Mouse (Mus musculus) adrenal gland, postnatal 10 days (tissue): Measurements from ENCODE around the gene Cd40lg. TPM values are rescaled to one million over a fixed set of nuclear protein-coding genes. Genes with fewer than 3 reads are reported as not detected.

Experiments used
- DNase-seq: peaks from one replicate; pipeline ENCODE4 v3.0.0; 2021; ENCODE audit warnings: mixed read lengths
- long read RNA-seq, 2 experiments: library from polyadenylated mRNA; stranded (forward); transcript quantifications; one replicate each; pipeline ENCODE4 v2.0.0; 2021
- total RNA-seq, 2 experiments: library from RNA; stranded (reverse); gene quantifications; 2 replicates each; pipeline ENCODE4 v1.2.3; 2021

The Cd40lg gene
- total RNA-seq = under 1 TPM in 1 of 2 experiments, not detected in 1; 0.24 TPM
- long read RNA-seq, experiment 1 = 0 reads
- long read RNA-seq, experiment 2 = 0 reads

- no peak for DNase-seq
These were observed at the start of gene Cd40lg for GRCm38 (mm10) chrX:57211876-57212275. TSS of gene Cd40lg (plus strand) at chrX:57212143.

DNA sequence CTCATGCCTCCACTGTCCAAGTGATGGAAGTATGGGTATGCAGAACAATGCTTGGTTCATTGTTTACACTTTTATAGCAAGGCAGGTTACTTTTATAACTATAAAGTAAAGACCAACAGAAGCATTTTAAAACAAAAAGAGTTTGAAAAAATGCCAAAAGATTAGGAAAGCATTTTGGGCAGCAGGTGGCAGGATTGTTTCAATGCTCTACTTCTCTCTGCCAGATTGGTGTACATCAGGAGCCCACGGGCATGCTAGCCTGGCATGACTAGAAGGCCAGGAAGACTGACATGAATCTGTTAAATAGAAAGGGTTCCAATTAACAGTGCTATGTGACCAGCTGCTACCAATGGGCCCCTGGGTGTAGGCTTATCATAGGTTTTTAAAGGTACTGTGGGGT lies 45.4 kb upstream of the Cd40lg start:
- DNase-seq = peak; percentile 1

- no peak for DNase-seq
These were observed 40.7 kb upstream of the Cd40lg start for GRCm38 (mm10) chrX:57171269-57171668.

- DNase-seq = no peak
These were observed 34.6 kb upstream of the Cd40lg start for GRCm38 (mm10) chrX:57177225-57177779.

DNA sequence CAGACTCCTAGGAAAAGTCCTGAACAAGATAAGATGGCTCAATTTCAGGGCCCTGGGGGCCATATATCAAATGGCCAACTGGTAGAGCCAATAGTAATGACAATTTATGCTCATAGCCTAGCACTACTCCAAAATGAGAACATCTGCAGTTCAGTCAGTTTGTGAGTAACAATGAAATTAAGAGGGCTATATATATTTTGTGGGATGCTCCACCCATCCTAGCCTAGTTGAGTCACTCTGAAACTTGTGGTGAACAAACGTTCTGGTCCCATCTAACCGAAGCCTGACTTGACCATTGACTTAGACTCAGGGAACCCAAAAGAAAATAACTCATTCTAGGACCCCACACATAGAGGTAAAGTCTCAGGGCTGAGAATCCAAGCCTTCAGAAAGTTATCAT lies 29.5 kb upstream of the Cd40lg start:
- DNase-seq = no peak

- DNase-seq = no peak
These were observed 28.6 kb upstream of the Cd40lg start for GRCm38 (mm10) chrX:57183359-57183758.

- no peak for DNase-seq
These were observed 24.6 kb upstream of the Cd40lg start for GRCm38 (mm10) chrX:57187301-57187700.

- no peak for DNase-seq
These were observed 22.6 kb upstream of the Cd40lg start for GRCm38 (mm10) chrX:57189335-57189734.

DNA sequence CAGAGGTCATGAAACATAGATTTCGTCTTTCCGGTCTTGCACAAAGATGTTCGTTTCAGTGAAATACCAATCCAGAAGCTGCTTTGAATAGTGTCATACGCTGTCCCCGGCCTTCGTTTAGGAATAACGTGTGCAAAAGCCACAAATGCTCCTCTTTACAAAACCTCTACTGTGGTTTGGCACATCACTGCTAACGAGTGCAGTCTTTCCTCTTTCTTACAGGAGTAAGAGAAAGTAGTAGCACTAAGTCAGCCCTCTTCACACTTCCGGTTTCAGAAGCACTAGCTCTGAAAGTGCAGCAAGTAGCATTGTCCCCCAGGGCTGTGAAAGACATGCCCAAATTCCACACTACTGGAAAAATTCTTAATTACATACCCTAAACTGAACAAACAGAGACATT lies 15.6 kb upstream of the Cd40lg start:
- no peak for DNase-seq

DNA sequence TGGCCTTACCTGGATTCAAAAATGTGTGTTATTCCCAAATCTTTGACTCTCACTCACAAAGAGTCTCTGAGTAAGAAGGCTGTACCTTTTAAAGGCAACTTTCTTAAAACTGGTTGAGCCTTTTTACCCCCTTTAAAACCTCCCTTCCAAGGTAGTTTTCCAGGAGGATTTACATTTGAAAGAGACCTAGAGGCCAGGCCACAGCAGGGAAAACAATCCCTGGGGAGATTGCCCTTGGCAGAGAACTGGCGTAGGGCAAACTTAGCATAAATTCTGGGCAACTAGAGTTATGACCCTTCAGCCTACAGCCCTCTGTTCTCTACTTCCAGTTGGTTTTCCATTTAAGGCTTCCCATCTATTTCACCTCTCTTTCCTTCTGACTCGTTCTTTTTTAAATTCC lies 13.9 kb upstream of the Cd40lg start:
- DNase-seq = peak; percentile 3

GRCm38 (mm10) chrX:57200397-57200796 lies 11.5 kb upstream of the Cd40lg start:
- no peak for DNase-seq

- DNase-seq = no peak
These were observed 1.4 kb upstream of the Cd40lg start for GRCm38 (mm10) chrX:57210591-57210990.

DNA sequence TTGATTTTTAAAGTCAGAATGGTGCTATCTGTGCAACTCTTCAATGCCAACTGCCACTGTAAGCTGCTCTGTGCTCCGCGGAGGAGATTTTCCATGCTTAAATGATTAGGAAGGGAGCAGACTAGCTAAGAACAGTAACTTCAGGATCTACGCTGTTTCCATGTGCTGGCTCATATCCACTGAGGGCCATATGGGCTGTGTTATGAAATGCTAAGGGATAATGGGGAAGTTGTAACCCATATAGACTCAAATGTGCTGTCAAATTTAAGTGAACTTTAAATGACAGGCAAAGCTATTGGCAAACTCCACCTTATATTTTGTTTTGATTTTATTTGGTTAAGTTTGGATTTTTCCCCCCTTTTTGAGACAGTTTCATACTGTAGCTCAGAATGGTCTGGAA lies 919 bp downstream of the Cd40lg start:
- no peak for DNase-seq

DNA sequence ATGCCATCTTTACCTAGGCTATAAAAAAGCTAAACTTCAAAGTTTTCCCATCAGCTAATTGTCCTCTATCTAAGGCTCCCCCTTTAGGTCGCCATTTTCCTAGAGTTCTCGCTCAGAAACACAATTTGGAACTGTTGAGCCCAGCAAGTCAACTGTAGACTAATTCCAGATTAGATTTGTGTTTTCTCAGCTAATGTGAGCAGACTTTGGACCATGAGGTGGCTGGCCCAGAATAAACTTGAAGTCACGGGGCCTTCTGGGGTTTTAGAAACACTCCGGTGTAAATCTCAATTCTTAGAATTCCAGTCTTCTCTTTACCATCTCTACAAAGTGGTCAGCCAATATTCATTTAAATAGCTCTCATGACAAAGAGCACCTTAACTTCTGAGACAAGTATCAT lies 3.6 kb downstream of the Cd40lg start:
- DNase-seq = no peak

GRCm38 (mm10) chrX:57216271-57216670 lies 4.3 kb downstream of the Cd40lg start:
- no peak for DNase-seq

DNA sequence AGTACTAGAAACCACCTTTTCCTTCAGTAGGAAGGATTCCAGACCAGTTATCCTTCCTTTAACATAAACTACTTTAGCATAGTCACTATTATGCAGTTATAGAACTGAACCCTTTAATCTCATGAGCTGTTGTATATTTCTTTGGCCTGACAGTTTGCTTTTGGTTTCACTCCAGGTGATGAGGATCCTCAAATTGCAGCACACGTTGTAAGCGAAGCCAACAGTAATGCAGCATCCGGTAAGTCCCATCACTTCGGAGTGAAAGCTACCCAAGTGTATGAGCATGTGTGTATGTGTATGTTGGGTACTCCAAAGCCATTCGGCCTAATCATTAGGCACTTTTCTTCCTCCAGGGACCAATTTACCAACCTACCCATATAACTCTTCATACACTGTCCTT lies 7.6 kb downstream of the Cd40lg start:
- no peak for DNase-seq

DNA sequence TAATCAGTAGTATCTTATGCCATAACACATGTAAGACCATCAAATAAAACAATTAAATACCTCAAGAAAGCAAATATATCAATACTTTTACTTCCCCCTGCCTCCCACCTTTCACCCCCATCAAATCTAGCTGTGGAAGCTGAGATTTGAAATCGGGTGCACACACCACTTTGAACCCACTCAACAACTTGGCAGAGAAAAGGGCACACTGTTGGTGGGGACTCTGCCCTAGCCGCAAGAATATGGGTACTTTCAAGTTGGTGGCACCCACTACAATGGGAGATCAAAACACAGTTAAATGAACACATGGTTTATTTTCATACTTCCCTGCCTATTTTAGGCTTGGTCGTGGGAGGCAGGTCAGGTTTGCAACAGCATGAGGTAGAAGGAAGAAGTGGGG lies 9.9 kb downstream of the Cd40lg start:
- DNase-seq = no peak

GRCm38 (mm10) chrX:57223301-57223700 lies 11.4 kb downstream of the Cd40lg start:
- DNase-seq = peak; percentile 6

- DNase-seq = no peak
These were observed 16.2 kb downstream of the Cd40lg start for GRCm38 (mm10) chrX:57228178-57228577.

DNA sequence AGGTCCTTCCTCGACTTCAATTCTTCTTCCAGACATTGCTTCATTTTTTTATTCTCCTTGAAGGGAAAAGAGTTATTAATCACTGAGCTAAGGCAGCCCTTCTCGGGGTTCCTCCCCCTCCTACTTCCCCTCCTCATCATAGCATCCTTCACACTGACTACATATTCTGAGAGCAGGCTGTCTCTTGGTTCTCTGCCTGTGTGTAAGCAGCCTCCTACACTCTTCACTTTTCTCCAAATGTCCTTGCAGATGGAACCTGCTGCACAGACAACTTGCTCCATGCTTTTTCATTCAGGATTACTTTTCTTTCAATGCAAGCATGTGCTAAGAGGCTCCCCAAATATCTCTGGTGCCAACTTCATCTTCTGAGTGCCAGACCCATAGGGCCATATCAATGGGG lies 21.7 kb downstream of the Cd40lg start:
- DNase-seq = no peak

DNA sequence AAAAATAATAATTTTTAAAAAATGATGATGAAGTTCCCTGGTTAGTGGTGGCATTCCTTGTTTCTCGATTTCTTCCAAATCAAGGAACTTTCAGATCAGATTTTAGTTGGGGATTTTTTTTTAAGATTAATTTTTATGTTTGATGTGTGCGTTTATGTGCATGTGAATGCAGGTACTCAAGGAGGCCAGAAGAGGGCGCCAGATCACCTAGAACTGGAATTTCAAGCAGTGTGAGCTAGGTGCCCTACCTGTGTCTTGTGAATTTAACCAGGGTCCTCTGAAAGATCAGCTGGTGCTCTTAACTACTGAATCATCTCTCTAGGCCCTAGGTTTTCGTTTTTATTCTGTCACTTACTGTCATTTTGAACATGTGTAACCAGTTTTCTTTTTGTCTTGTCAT lies 24.0 kb downstream of the Cd40lg start:
- no peak for DNase-seq

DNA sequence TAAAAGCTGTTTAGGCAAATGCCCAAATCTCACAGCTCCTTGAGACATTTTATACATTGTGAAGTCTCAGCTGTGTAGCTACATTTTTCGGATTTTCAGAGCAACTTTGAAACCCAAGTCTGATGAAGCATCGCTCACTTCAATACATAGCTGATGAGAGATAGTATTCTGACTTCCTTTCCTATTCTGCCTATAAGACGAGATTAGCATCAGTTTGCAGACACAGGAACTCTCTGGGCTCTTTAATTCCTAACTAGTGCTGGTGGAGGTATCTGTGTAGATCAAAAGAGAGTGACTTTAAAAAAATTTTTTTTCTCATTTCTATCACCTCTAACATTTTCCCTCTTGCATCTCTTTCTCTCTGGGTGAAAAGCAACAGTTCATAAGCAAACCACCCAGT lies 26.6 kb downstream of the Cd40lg start:
- no peak for DNase-seq

DNA sequence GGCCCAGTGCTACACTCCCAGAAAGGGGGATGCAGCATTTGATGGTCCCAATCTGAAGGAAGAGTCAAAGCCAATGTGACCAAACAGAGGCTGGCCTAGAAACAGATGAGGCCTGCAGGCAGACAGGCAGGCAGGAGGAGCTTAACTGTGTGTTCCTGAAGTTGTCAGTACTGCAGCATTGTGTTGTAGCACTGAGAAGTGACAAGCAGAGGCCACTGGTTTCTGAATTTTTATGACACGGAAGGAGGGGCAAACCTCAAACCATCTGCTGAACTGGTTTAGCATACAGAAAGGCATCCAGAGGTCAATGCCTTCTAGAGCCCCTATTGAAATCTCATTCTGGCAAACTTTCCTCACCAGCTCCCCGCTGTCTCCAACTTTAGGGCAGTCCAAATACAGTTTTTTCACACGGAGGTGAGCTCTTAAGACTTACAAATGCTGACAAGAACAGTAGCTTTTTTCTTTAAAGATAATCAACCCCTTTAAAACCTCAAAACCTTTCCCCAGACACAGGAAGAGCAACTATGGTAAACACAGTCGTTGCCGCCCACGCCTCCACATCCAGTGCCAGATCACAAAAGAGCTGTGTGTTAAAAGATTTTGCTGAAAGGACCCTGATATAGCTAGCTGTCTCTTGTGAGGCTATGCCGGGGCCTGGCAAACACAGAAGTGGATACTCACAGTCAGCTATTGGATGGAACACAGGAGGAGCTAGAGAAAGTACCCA lies 41.5 kb downstream of the Cd40lg start:
- no peak for DNase-seq

DNA sequence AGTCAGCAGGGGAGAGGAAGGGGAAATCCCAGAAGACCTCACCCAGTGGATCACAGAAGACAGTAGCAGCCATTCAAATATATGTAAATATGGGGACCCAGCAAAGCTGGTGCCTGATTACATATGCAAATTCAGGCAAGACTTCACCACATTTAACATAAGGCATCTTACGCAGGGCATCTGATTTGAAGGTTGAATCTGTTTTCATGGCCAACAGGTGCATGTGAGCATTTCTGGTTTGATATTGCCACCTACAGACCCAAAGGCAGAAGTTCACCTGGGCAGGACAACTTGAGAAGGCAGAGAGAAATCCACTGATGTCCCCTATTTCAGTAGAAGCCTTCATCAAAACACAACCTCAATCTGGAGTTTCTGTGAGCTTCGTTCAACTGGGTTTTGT lies 48.8 kb downstream of the Cd40lg start:
- DNase-seq = no peak
